Mouse (Mus musculus) embryonic facial prominence, embryonic 14.5 days (tissue): ENCODE measurements at regions not wholly inside any gene's neighbourhood (a gene's known extent, or its start where the extent isn't known, plus 50 kb on each side); places are given as distances from the start of the nearest gene placed in this dataset.
A peak's percentile ranks its signal among the peaks of the same experiment; 100 is the strongest.

Experiments
- ATAC-seq: fragments of 200-750 bp; cut with Nextera tagmentation; 2 replicates; pipeline ENCODE4 v1.8.0; 2017; ENCODE audit warnings: low read depth, moderate number of reproducible peaks, moderate TSS enrichment
- DNase-seq: peaks from one replicate; pipeline ENCODE4 v3.0.0-alpha.2; 2015; ENCODE audit warnings: low spot score
- H3K27ac ChIP-seq: fragments of 300-500 bp; sonication (generic); replicated peaks from 2 replicates; pipeline ENCODE4 v1.5.1; 2014; ENCODE audit warnings: low read depth, mild to moderate bottlenecking, low read length, moderate library complexity
- H3K27me3 ChIP-seq: fragments of 300-500 bp; sonication (generic); replicated peaks from 2 replicates; pipeline ENCODE4 v1.6.1; 2014; ENCODE audit warnings: low read length; ENCODE audit not compliant: control insufficient read depth, insufficient read depth
- H3K36me3 ChIP-seq: fragments of 300-500 bp; sonication (generic); 2 replicates; pipeline ENCODE4 v1.6.1; 2014; ENCODE audit warnings: low read length, mixed read lengths; ENCODE audit not compliant: control insufficient read depth, insufficient read depth
- H3K4me1 ChIP-seq: fragments of 300-500 bp; sonication (generic); 2 replicates; pipeline ENCODE4 v1.6.1; 2014; ENCODE audit warnings: antibody characterized with exemption, low read length; ENCODE audit not compliant: control insufficient read depth, insufficient read depth
- H3K4me2 ChIP-seq: fragments of 300-500 bp; sonication (generic); 2 replicates; pipeline ENCODE4 v1.6.1; 2014; ENCODE audit warnings: low read depth, mild to moderate bottlenecking, low read length, moderate library complexity, mixed read lengths
- H3K4me3 ChIP-seq: fragments of 300-500 bp; sonication (generic); 2 replicates; pipeline ENCODE4 v1.5.1; 2014; ENCODE audit warnings: low read depth, mild to moderate bottlenecking, low read length
- H3K9ac ChIP-seq: fragments of 300-500 bp; sonication (generic); 2 replicates; pipeline ENCODE4 v1.6.1; 2014; ENCODE audit warnings: low read depth, mild to moderate bottlenecking, low read length, moderate library complexity, mixed read lengths
- H3K9me3 ChIP-seq: fragments of 300-500 bp; sonication (generic); 2 replicates; pipeline ENCODE4 v1.6.1; 2016; ENCODE audit warnings: low read length; ENCODE audit not compliant: control insufficient read depth
- WGBS: fragments of 180-500 bp; shearing (Covaris S2); extraction: QIAGEN DNeasy Blood & Tissue Kit; methylation state at CpG from one replicate; pipeline ENCODE4 v1.1.7; 2014; 5-methylcytosine and 5-hydroxymethylcytosine counted together

DNA sequence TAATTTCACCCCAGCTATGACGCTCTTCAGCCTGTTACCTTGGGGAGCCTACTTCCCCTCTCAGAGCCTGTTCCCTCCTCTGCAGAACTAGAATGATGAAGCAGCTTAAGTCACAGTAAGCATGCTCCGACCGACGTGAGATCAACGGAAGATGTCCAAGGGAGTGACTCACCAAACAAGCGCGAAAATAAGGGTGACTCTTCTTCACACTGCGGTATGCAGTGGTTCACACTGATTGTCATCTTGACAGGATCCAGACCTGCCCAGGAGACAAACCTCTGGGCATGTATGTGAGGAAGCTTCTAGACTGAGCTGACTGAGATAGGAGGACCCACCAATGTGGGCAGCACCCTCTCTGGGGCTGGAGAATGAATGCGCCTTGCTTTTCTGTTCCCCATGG, 116.3 kb upstream of the Tpm1 start:
- no peak for DNase-seq
- Histone ChIP-seq H3K27ac (no peak overlapping the region), H3K4me3 (no peak overlapping the region), H3K9me3 (no peaks in the 10 kb centered on the region), H3K36me3 (no peaks in the 10 kb centered on the region), H3K27me3 (no peaks in the 10 kb centered on the region), H3K9ac (no peak overlapping the region), H3K4me1 (no peaks in the 10 kb centered on the region), H3K4me2 (no peak overlapping the region)
- ATAC-seq, result no peak
- WGBS, result 89% methylated on average over 9 of the region's 9 CpGs

DNA sequence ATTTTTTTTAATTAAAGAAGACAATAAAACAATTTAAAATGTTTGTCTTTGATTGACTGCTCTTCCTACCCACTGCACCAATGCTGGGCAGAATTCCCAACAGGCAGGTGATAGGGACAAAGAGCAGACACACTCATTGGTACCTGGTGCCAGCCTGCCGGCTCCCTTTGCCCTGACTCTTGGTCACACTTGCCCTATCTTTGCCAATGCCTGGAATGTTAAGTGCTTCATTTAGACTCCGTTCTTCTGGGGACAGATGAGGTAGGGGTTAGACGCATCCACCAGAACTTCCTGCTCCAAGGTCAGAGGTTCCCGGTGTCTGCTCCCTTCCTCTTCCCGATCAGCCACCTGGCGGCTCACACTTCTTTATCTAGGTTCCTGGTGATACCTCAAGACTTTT, 114.5 kb upstream of the Tpm1 start:
- WGBS, result 79% methylated on average over 6 of the region's 6 CpGs
- DNase-seq (no peak), ATAC-seq (no peak)
- H3K36me3 ChIP-seq, result no peaks in the 10 kb centered on the region
- no peaks in the 10 kb centered on the region for H3K4me1 ChIP-seq
- no peak overlapping the region for H3K4me2 ChIP-seq
- H3K27me3 ChIP-seq, result no peaks in the 10 kb centered on the region
- no peak overlapping the region for H3K27ac ChIP-seq
- H3K9ac ChIP-seq, result no peak overlapping the region
- no peaks in the 10 kb centered on the region for H3K9me3 ChIP-seq
- H3K4me3 ChIP-seq, result no peak overlapping the region

DNA sequence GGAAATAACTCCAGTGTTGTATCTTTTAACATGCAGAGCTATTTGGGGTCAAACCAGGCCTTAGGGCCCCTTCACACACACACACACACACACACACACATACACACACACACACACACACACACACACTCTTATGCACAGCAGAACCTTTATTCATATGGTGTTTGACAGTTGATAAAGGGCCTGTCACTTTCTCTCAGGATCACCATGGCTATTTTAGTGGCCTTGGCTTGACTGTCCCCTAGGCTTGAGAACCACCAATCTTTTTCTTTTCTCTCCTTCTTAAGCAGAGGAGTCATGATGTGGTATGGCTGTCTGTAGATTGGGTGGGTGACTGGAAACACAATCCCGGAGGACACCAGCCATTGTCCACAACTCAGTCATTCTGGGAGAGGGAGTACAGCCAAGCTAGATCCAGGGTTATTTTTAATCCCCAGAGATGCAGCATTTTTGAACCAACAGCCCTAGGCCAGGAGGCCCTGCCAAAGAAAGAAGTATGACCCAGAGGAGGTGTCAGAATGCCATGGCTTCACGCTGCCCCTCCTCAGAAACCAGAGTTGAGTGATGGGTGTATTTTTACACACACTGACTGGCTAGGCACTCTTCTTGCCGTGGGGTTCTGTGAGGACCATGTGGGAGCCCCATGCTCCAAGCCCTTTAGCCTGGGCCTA, 111.7 kb upstream of the Tpm1 start:
- Histone ChIP-seq H3K4me2 (no peak overlapping the region), H3K4me3 (no peak overlapping the region), H3K36me3 (no peaks in the 10 kb centered on the region), H3K9ac (no peak overlapping the region), H3K4me1 (no peaks in the 10 kb centered on the region), H3K9me3 (no peaks in the 10 kb centered on the region), H3K27me3 (no peaks in the 10 kb centered on the region), H3K27ac (no peak overlapping the region)
- DNase-seq (no peak), ATAC-seq (no peak)
- WGBS, result 84% methylated on average over 3 of the region's 3 CpGs

DNA sequence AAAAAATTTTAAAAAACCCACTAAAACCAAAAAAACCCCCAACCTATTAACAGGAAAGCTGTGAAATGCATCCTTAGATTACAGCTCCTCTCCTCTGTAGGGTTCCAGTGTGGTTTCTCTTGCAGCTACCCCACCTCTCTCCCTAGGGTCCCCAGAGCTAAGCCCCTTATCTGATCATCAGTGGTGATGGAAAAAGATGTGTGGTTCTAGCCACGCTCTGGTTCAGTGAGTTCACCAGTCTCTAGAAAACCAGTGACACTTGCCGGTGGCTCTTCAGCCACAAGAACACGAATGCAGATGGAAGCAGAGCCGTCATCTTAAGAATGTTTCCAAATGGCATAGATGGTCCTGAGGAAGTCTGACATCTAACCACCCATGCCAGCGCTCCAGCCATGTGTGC, 111.1 kb upstream of the Tpm1 start:
- no peaks in the 10 kb centered on the region for H3K36me3 ChIP-seq
- H3K27me3 ChIP-seq, result no peaks in the 10 kb centered on the region
- H3K9me3 ChIP-seq, result no peaks in the 10 kb centered on the region
- H3K9ac ChIP-seq, result no peak overlapping the region
- DNase-seq, result no peak
- WGBS, result 82% methylated on average over 5 of the region's 5 CpGs
- H3K4me1 ChIP-seq, result no peaks in the 10 kb centered on the region
- H3K4me2 ChIP-seq, result no peak overlapping the region
- no peak overlapping the region for H3K4me3 ChIP-seq
- ATAC-seq, result no peak
- H3K27ac ChIP-seq, result no peak overlapping the region

DNA sequence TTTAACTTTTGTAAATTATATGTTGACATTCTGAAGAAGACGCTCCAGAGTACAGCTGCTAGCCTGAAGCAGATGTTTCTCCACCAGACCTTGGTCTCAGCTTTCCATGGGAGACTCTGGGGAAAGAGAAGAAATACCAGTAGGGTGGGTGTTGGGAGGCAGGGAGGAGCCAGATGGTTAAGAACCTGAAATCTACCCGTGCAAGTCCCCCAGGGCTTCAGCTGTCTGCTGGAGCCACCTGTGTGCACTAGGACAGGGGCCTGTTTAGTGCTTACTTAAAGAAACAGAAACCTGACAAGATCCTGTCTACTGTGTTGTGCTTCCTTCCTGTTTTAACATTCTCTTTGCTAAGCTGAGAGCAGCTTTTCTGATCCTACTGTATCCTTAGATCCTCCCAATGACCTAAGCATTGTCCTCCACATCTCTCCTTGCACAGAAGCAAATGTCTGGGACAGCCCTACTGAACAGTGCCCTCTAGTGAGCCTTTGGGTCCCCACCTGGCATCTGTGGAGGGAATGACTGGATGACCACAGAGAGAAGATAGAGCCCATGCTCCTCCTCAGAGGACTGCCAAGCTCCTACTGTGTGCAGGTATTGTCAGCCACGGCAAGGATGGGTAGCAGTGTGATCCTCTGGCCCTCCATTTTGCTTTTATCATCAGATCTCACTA, 107.5 kb upstream of the Tpm1 start:
- 34% methylated on average over 3 of the region's 3 CpGs for WGBS

DNA sequence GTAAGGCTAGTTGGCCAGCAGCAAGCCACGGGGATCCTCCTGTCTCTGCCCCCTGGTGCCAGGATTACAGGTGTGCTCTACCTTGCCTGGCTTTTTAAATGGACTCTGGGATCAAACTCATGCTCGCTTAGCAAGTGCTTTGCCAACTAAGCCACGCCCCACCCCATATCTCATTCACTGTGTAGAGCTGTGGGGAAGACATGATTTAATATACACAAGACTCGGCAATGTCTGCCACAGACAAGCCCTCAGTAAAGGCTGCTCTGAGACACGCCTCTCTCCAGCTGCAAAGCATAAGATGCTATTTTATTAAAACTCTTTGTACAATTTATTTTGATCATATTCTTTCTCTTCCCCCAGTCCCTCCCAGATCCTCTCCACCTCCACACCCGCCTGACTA, 104.9 kb upstream of the Tpm1 start:
- H3K4me1 ChIP-seq, result no peaks in the 10 kb centered on the region
- no peaks in the 10 kb centered on the region for H3K9me3 ChIP-seq
- H3K36me3 ChIP-seq, result no peaks in the 10 kb centered on the region
- 77% methylated on average over 6 of the region's 6 CpGs for WGBS
- no peak overlapping the region for H3K4me3 ChIP-seq
- no peaks in the 10 kb centered on the region for H3K27me3 ChIP-seq
- H3K9ac ChIP-seq, result no peak overlapping the region
- H3K27ac ChIP-seq, result no peak overlapping the region
- H3K4me2 ChIP-seq, result no peak overlapping the region
- DNase-seq, result no peak
- no peak for ATAC-seq

More for the DNA sequence above, 107.5 kb upstream of the Tpm1 start:
- Histone ChIP-seq H3K27me3 (no peaks in the 10 kb centered on the region), H3K4me2 (no peak overlapping the region), H3K36me3 (no peaks in the 10 kb centered on the region), H3K9me3 (no peaks in the 10 kb centered on the region), H3K4me1 (no peaks in the 10 kb centered on the region), H3K27ac (no peak overlapping the region), H3K9ac (no peak overlapping the region), H3K4me3 (no peak overlapping the region)
- ATAC-seq (peak; percentile 71), DNase-seq (peak; percentile 65)

DNA sequence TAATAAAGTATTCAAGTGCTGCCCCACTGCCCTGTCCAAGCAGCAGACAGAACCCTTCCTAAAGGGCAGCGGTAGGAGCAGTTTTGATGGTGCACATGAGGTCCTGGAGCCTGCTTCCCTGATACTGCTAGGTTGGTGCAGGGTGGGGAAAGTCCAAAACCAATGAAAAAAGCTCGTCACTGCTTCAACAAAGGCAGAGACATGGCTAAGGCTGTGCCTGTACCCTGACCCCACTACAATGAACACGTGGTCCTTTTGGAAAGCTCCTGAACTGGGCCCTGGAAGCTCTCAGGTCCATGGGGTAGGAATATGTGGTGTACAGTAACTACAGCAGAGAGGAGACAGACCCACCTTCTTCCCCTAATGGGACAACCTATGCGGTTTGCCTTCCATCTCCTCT, 104.1 kb upstream of the Tpm1 start:
- no peak for ATAC-seq
- H3K27ac ChIP-seq, result no peak overlapping the region

DNA sequence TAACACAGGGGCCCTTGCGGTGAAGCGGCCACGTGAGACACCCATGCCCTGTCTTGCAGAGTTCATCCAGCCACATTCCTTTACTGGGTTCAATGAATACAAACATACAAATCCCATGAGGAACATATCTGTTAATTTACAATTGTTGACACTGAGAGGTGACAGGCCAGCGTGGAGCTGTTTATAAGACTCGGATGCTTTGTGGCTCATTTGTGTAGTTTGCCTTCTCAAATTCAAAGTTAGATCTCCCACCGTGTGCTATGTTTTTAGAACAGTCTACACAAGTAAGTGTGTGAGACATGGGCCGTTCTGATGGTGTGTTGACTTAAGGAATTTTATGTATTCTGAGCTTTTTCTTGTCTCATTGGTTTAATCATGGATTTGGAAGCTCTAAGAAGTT, 98.5 kb upstream of the Tpm1 start:
- WGBS, result 69% methylated on average over 7 of the region's 7 CpGs
- Histone ChIP-seq H3K27ac (no peak overlapping the region), H3K9me3 (no peaks in the 10 kb centered on the region), H3K4me2 (no peak overlapping the region), H3K4me3 (no peak overlapping the region), H3K9ac (no peak overlapping the region), H3K27me3 (no peaks in the 10 kb centered on the region), H3K36me3 (no peaks in the 10 kb centered on the region), H3K4me1 (no peaks in the 10 kb centered on the region)
- DNase-seq (no peak), ATAC-seq (no peak)

More for the DNA sequence above, 104.1 kb upstream of the Tpm1 start:
- Histone ChIP-seq H3K4me3 (no peak overlapping the region), H3K4me2 (no peak overlapping the region), H3K4me1 (no peaks in the 10 kb centered on the region), H3K9me3 (no peaks in the 10 kb centered on the region), H3K36me3 (no peaks in the 10 kb centered on the region), H3K9ac (no peak overlapping the region), H3K27me3 (no peaks in the 10 kb centered on the region)
- DNase-seq, result no peak
- 72% methylated on average over 4 of the region's 4 CpGs for WGBS

DNA sequence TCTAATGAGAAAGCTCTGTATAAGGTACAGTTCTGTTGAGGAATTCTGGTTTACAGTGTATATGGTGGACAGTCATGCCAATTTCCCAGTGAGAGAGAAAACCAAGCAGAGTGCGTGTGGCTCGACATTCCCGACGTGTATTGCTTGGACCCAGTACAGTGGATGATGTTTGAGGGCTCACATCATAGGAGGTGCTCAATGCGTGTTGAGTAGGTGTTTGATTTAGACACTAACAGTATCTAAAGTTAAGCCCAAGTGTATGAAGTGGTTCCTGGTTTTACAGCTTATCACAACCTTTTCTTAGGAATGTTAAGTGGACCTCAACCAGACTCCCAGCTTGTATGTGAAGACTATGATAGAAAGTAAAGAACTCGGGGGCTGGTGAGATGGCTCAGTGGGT, 96.2 kb upstream of the Tpm1 start:
- Histone ChIP-seq H3K4me2 (no peak overlapping the region), H3K9ac (no peak overlapping the region), H3K36me3 (no peaks in the 10 kb centered on the region), H3K27ac (no peak overlapping the region), H3K4me1 (no peaks in the 10 kb centered on the region), H3K9me3 (no peaks in the 10 kb centered on the region), H3K4me3 (no peak overlapping the region), H3K27me3 (no peaks in the 10 kb centered on the region)
- DNase-seq, result no peak
- ATAC-seq, result no peak
- 94% methylated on average over 6 of the region's 6 CpGs for WGBS
